Mouse (Mus musculus) G1E-ER4 (cell line): ENCODE measurements around the gene Fdx1. TPM values are rescaled to one million over a fixed set of nuclear protein-coding genes. Genes with fewer than 3 reads are reported as not detected.

Experiments
- GATA1 ChIP-seq: IDR thresholded peaks from one replicate; pipeline ENCODE4 v1.8.0; 2012; ENCODE audit warnings: low read length, inconsistent platforms
- polyA plus RNA-seq: library from polyadenylated mRNA; stranded (reverse); fragments of >175 nt; gene quantifications from 2 replicates; pipeline ENCODE4 v1.2.3, GENCODE M21; 2012

Fdx1 gene
- polyA plus RNA-seq, 1 experiment, result 74.9 TPM

GRCm38 (mm10) chr9:51978545-51979259, 15.3 kb upstream of the Fdx1 start:
- TF ChIP-seq GATA1, result no peak

- no peak for TF ChIP-seq GATA1
These were observed 14.2 kb upstream of the Fdx1 start for GRCm38 (mm10) chr9:51977439-51978000.

DNA sequence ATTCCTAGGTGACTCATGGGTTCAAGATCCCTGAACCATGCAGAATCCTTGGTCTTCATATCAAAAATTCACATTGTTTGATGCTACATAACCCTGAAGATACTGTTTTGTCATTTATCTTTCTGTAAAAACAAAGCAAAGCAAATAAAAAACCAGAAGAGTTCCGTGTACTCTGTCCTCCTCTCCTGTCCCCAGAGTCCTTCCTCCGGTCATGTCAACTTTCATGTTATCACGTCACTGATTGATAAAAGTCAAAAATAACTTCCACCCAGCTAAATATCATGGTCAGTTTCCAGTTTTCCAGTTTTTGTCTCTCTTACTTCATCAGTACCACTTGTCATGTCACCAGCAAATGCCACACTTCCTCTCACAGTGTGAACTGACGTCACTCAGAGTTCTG, 11.5 kb upstream of the Fdx1 start:
- no peak for TF ChIP-seq GATA1

- no peak for TF ChIP-seq GATA1
These were observed 10.5 kb upstream of the Fdx1 start for GRCm38 (mm10) chr9:51973846-51974245.

GRCm38 (mm10) chr9:51966373-51966772, 3.0 kb upstream of the Fdx1 start:
- TF ChIP-seq GATA1, result no peak

DNA sequence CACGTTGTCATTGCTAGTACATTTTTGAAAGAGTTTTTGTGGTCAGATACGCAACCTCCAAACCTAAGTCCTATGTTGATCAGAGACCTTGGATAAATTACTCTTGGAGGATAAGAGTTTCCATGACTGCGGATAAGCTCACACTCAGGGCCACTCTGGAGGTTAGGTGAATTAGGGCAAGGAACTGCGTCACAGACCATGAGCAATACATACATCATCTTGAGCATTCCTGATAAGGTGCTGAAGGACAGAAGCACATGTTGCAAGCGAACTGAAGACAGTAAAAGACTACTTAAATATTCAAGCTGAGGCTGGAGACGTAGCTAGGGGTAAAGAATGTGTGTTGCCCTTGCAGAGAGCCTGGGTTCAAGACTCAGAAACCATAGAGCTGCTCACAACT, 754 bp upstream of the Fdx1 start:
- no peak for TF ChIP-seq GATA1

DNA sequence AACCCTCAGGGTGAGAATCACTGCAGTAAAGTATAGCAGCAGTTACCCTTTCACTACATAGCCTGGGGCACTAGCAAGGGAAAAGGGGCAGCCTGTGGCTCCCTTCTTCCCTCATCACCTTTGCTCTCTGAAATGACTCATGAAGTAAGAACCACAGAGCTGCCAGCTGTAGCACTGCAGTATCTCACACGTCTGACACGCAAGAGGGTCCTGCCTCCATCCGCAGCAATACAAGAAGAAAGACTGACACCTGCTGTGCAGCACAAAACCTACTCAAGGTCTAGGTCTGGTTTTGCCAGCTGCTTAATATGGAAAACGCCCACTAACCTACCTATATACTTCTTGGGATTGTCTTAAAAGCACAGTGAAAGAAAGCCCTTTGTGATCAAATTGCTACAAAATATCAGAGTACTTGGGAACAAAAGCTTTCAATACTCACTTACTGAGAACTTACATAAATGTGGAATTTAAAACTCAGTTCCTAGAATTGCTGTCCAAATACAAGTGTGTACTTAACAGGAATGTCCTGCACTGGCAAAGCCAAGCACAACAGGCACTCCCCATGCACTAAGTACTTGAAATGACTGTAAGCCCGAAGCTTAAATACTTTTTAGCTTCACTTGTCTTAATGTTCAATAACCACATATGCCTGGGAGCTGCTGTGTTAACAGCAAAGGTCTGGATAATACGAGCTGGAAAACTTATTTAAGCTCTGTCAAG, 2.0 kb downstream of the Fdx1 start:
- TF ChIP-seq GATA1, result no peak

DNA sequence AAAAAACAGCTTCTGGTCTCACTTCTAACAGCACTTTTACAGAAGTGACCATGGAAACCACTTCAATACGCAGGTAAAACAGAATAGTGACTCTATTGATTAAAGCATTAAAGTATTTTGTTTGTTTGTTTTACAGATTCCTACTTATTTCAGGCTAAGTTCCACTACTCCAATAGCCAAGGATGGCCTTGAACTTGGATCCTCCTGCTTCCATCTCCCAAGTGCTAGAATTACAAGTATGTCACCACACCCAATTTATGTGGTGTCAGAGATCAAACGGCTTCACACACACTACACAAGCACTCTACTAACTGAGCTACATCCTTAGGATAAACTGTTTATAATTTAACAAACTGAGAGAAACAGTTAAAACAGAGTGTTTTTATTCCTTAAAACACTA, 3.0 kb downstream of the Fdx1 start:
- no peak for TF ChIP-seq GATA1

DNA sequence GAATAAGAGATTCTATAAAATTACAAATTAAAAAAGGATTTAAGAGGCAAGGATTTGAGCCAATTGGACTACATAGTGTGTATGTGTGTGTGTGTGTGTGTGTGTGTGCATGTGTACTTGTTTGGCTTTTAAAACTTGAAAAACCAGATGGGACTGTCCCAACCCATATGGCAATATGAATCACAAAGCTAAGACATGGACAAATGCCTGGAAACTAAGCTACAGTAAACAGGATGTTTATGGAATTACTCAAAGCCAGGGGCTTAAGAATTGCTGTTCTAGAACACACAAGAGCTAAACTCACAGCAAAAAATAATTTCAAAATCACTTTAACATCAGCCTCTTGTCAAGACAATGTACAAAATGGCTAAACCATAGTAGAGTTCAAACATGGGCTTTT, 4.4 kb downstream of the Fdx1 start:
- TF ChIP-seq GATA1, result no peak

GRCm38 (mm10) chr9:51957025-51957424, 6.3 kb downstream of the Fdx1 start:
- no peak for TF ChIP-seq GATA1

- TF ChIP-seq GATA1, result no peak
These were observed 6.9 kb downstream of the Fdx1 start for GRCm38 (mm10) chr9:51956484-51956883.

DNA sequence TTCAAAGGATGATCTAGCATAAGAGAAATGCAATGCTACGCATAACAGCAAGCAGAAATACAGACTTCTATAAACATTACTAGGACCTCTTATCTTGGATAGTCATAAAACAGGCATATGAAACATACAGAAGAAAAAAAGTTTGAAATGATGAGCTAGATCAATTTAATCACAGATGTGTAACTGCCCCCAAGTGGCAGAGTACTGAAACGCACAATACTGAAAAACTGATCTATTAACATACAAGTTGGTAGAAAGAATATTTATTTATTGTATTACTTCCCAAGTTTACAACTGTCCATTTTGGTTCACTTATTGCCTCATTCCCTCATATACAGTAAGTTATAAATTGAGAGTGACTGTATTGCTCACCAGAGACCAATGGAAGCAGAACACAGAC, 12.0 kb downstream of the Fdx1 start:
- no peak for TF ChIP-seq GATA1

- TF ChIP-seq GATA1, result no peak
These were observed 12.7 kb downstream of the Fdx1 start for GRCm38 (mm10) chr9:51950667-51951066.

DNA sequence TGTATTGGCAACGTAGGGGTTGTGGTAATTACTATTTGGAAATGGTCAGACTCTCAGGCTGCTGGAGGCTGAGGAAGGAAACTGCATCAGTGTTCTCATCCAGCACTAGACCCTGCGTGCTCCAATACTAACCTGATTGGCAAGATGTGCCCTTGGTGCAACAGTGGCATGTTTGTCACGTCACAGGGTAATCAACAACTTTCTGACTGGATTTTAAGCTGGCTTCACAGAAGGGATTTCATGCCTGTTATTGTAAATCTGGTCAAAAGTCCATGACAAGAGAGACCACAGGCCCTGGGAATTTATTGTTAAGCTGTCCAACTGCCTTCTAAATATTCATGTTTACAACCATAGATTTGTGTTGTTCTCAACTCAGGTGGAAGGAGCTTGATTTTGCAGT, 13.1 kb downstream of the Fdx1 start:
- no peak for TF ChIP-seq GATA1

DNA sequence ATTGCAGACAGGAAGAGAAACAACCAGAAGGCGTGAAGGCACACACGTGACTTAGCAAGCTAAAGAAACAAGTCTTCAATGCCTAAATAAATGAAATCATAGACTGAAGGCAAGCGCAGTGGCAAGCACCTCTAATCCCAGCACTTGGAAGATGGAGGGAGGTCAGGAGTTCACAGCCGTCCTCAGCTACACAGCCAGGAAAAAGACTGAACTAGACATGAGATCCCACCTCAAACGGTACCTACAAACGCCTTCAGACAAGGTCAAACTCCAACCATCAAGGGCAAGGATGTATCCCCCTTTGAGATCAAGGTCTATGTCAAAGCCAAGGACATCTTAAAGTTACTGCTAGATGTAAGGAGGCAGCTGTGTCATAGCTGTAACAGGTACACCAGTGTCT, 19.4 kb downstream of the Fdx1 start:
- no peak for TF ChIP-seq GATA1

GRCm38 (mm10) chr9:51934641-51935040, 28.7 kb downstream of the Fdx1 start:
- TF ChIP-seq GATA1, result no peak

DNA sequence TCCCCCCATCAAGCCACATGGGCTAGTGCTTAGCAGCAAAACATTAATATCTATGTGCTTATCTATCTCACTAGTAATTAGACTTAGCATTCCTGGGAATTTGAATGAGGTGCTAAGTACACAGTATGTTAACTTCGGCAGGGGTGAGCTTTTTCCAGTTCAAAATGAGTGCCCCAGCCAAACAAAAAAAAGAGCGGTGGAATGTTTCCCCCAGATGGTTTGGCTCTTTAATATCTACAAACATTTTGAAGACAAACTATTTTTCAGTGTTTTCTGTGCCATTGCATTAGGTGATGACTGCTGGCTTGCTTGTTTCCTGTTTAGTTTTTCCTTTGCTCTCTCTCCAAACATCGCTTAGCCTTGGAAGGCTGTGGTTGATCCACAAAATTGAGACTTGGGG, 31.4 kb downstream of the Fdx1 start:
- no peak for TF ChIP-seq GATA1
